Mouse (Mus musculus): ENCODE results near the gene Zeb2. TPM values are rescaled to one million over a fixed set of nuclear protein-coding genes. Genes with fewer than 3 reads are reported as not detected.

Gene Zeb2
- polyA plus RNA-seq, 1 experiment from 2014 or later, result 38.5 TPM

GRCm38 (mm10) chr2:45105922-45106851 lies 11.0 kb downstream of the Zeb2 start:
- DNase-seq (ENCODE audit: low spot score) (no peak), ATAC-seq (replicated peaks; ENCODE audit: insufficient number of reproducible peaks, low FRiP score, low TSS enrichment, low read depth) (no peak)
- 49% methylated on average over 7 of the region's 7 CpGs for WGBS
- Histone ChIP-seq H3K27ac (replicated peaks; ENCODE audit: low read depth, low read length) (no peak overlapping the region), H3K27me3 (ENCODE audit: control insufficient read depth, insufficient read depth, low read length) (peaks cover 2% of the 10 kb centered on the region; the same call in 1 of the 2 replicates), H3K4me3 (ENCODE audit: low read depth, low read length) (no peak overlapping the region), H3K4me2 (ENCODE audit: low read depth, low read length) (peak overlapping the region; percentile 13), H3K36me3 (replicated peaks; ENCODE audit: control insufficient read depth, insufficient read depth, low read depth, low read length) (no peaks in the 10 kb centered on the region), H3K4me1 (ENCODE audit: control insufficient read depth, insufficient read depth, low read length) (peaks cover 5% of the 10 kb centered on the region; the same call in 1 of the 2 replicates), H3K9me3 (replicated peaks; ENCODE audit: control insufficient read depth, low read length) (no peaks in the 10 kb centered on the region), H3K9ac (replicated peaks; ENCODE audit: low read length) (peak overlapping the region; percentile 34)

- ATAC-seq (replicated peaks; ENCODE audit: insufficient number of reproducible peaks, low FRiP score, low TSS enrichment, low read depth), result no peak
- Histone ChIP-seq H3K4me3 (ENCODE audit: low read depth, low read length) (no peak overlapping the region), H3K36me3 (replicated peaks; ENCODE audit: control insufficient read depth, insufficient read depth, low read depth, low read length) (no peaks in the 10 kb centered on the region), H3K27me3 (ENCODE audit: control insufficient read depth, insufficient read depth, low read length) (peaks cover 2% of the 10 kb centered on the region; the same call in 1 of the 2 replicates), H3K27ac (replicated peaks; ENCODE audit: low read depth, low read length) (no peak overlapping the region), H3K9me3 (replicated peaks; ENCODE audit: control insufficient read depth, low read length) (no peaks in the 10 kb centered on the region), H3K4me1 (ENCODE audit: control insufficient read depth, insufficient read depth, low read length) (peaks cover 5% of the 10 kb centered on the region; the same call in 1 of the 2 replicates), H3K4me2 (ENCODE audit: low read depth, low read length) (0 out of 2 replicates have a peak overlapping the region, but pooled peaks have one; percentile 0), H3K9ac (replicated peaks; ENCODE audit: low read length) (no peak overlapping the region)
- 49% methylated on average over 6 of the region's 6 CpGs for WGBS
- no peak for DNase-seq (ENCODE audit: low spot score)
Measured at GRCm38 (mm10) chr2:45105281-45105721, 11.9 kb downstream of the Zeb2 start.

- Histone ChIP-seq H3K4me3 (ENCODE audit: low read depth, low read length) (no peak overlapping the region), H3K27me3 (ENCODE audit: control insufficient read depth, insufficient read depth, low read length) (peaks cover 2% of the 10 kb centered on the region; the same call in 1 of the 2 replicates), H3K27ac (replicated peaks; ENCODE audit: low read depth, low read length) (no peak overlapping the region), H3K4me2 (ENCODE audit: low read depth, low read length) (no peak overlapping the region), H3K36me3 (replicated peaks; ENCODE audit: control insufficient read depth, insufficient read depth, low read depth, low read length) (no peaks in the 10 kb centered on the region), H3K9ac (replicated peaks; ENCODE audit: low read length) (peak overlapping the region; percentile 13; the same call in 1 of the 2 replicates), H3K4me1 (ENCODE audit: control insufficient read depth, insufficient read depth, low read length) (peaks cover 5% of the 10 kb centered on the region; the same call in 1 of the 2 replicates), H3K9me3 (replicated peaks; ENCODE audit: control insufficient read depth, low read length) (no peaks in the 10 kb centered on the region)
- DNase-seq (ENCODE audit: low spot score), result no peak
- WGBS, result 22% methylated on average over 7 of the region's 7 CpGs
- ATAC-seq (replicated peaks; ENCODE audit: insufficient number of reproducible peaks, low FRiP score, low TSS enrichment, low read depth), result no peak
Measured at GRCm38 (mm10) chr2:45104511-45105055, 12.6 kb downstream of the Zeb2 start.

DNA sequence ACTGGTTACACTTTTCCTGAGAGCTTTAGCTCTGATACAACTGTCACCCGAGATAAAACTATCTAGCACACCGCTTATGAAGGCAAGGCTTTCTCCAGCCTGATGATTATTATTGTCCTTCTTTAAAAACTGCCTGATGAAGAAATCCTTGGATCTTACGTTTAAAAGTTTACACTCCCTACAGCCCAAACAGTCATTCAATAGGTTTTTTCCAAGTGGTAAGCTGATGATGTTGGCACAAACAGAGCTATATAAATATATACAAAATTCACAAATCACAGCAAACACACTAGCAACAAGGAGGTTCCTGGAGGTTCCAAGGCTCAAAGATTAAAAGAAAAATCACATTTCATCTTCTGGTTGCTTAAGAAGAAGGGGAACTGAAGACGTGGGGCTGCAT lies 13.1 kb downstream of the Zeb2 start:
- H3K4me2 ChIP-seq (ENCODE audit: low read depth, low read length), result no peak overlapping the region
- H3K4me3 ChIP-seq (ENCODE audit: low read depth, low read length), result no peak overlapping the region
- peaks cover 5% of the 10 kb centered on the region; the same call in 1 of the 2 replicates for H3K4me1 ChIP-seq (ENCODE audit: control insufficient read depth, insufficient read depth, low read length)
- ATAC-seq (replicated peaks; ENCODE audit: insufficient number of reproducible peaks, low FRiP score, low TSS enrichment, low read depth) (no peak), DNase-seq (ENCODE audit: low spot score) (no peak)
- no peak overlapping the region for H3K27ac ChIP-seq (replicated peaks; ENCODE audit: low read depth, low read length)
- no peaks in the 10 kb centered on the region for H3K9me3 ChIP-seq (replicated peaks; ENCODE audit: control insufficient read depth, low read length)
- peaks cover 2% of the 10 kb centered on the region; the same call in 1 of the 2 replicates for H3K27me3 ChIP-seq (ENCODE audit: control insufficient read depth, insufficient read depth, low read length)
- H3K9ac ChIP-seq (replicated peaks; ENCODE audit: low read length), result no peak overlapping the region
- no peaks in the 10 kb centered on the region for H3K36me3 ChIP-seq (replicated peaks; ENCODE audit: control insufficient read depth, insufficient read depth, low read depth, low read length)
- WGBS, result 53% methylated on average over 4 of the region's 4 CpGs

- DNase-seq (ENCODE audit: low spot score) (no peak), ATAC-seq (replicated peaks; ENCODE audit: insufficient number of reproducible peaks, low FRiP score, low TSS enrichment, low read depth) (no peak)
- Histone ChIP-seq H3K4me2 (ENCODE audit: low read depth, low read length) (no peak overlapping the region), H3K9me3 (replicated peaks; ENCODE audit: control insufficient read depth, low read length) (no peaks in the 10 kb centered on the region), H3K36me3 (replicated peaks; ENCODE audit: control insufficient read depth, insufficient read depth, low read depth, low read length) (no peaks in the 10 kb centered on the region), H3K4me1 (ENCODE audit: control insufficient read depth, insufficient read depth, low read length) (peaks cover 5% of the 10 kb centered on the region; the same call in 1 of the 2 replicates), H3K27ac (replicated peaks; ENCODE audit: low read depth, low read length) (no peak overlapping the region), H3K9ac (replicated peaks; ENCODE audit: low read length) (no peak overlapping the region), H3K27me3 (ENCODE audit: control insufficient read depth, insufficient read depth, low read length) (peaks cover 2% of the 10 kb centered on the region; the same call in 1 of the 2 replicates), H3K4me3 (ENCODE audit: low read depth, low read length) (no peak overlapping the region)
- WGBS, result 26% methylated on average over 10 of the region's 10 CpGs
Measured at GRCm38 (mm10) chr2:45103021-45103983, 13.9 kb downstream of the Zeb2 start.

- Histone ChIP-seq H3K36me3 (replicated peaks; ENCODE audit: control insufficient read depth, insufficient read depth, low read depth, low read length) (no peaks in the 10 kb centered on the region), H3K4me1 (ENCODE audit: control insufficient read depth, insufficient read depth, low read length) (peaks cover 5% of the 10 kb centered on the region; the same call in 1 of the 2 replicates), H3K9me3 (replicated peaks; ENCODE audit: control insufficient read depth, low read length) (no peaks in the 10 kb centered on the region), H3K9ac (replicated peaks; ENCODE audit: low read length) (no peak overlapping the region), H3K27me3 (ENCODE audit: control insufficient read depth, insufficient read depth, low read length) (peaks cover 2% of the 10 kb centered on the region; the same call in 1 of the 2 replicates), H3K27ac (replicated peaks; ENCODE audit: low read depth, low read length) (no peak overlapping the region), H3K4me3 (ENCODE audit: low read depth, low read length) (no peak overlapping the region), H3K4me2 (ENCODE audit: low read depth, low read length) (no peak overlapping the region)
- ATAC-seq (replicated peaks; ENCODE audit: insufficient number of reproducible peaks, low FRiP score, low TSS enrichment, low read depth) (no peak), DNase-seq (ENCODE audit: low spot score) (no peak)
- 52% methylated on average over 8 of the region's 8 CpGs for WGBS
Measured at GRCm38 (mm10) chr2:45102191-45102638, 15.0 kb downstream of the Zeb2 start.

DNA sequence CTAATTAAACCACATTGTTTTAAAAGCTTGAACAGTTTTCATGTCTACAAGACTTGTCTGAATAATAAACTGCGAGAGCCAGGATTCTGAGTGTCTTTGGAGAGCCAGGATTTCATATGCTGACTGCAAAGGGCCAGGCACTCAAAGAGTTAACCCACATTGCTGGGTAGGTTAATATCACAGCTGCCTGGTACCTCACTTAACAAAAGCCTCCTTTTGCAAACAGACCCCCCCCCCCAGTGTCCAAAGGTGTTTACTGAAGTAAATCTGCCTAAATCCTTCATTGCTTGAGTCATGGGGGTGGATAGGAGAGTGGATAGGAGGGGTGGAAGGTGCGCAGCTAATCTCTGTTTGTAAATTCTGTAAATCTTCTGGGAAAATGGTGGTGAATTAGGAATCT lies 15.6 kb downstream of the Zeb2 start:
- Histone ChIP-seq H3K4me3 (ENCODE audit: low read depth, low read length) (no peak overlapping the region), H3K36me3 (replicated peaks; ENCODE audit: control insufficient read depth, insufficient read depth, low read depth, low read length) (no peaks in the 10 kb centered on the region), H3K4me2 (ENCODE audit: low read depth, low read length) (no peak overlapping the region), H3K27me3 (ENCODE audit: control insufficient read depth, insufficient read depth, low read length) (peaks cover 2% of the 10 kb centered on the region; the same call in 1 of the 2 replicates), H3K9me3 (replicated peaks; ENCODE audit: control insufficient read depth, low read length) (no peaks in the 10 kb centered on the region), H3K27ac (replicated peaks; ENCODE audit: low read depth, low read length) (no peak overlapping the region), H3K9ac (replicated peaks; ENCODE audit: low read length) (no peak overlapping the region), H3K4me1 (ENCODE audit: control insufficient read depth, insufficient read depth, low read length) (peaks cover 5% of the 10 kb centered on the region; the same call in 1 of the 2 replicates)
- ATAC-seq (replicated peaks; ENCODE audit: insufficient number of reproducible peaks, low FRiP score, low TSS enrichment, low read depth) (no peak), DNase-seq (ENCODE audit: low spot score) (no peak)
- 69% methylated on average over 2 of the region's 2 CpGs for WGBS
